Mouse (Mus musculus): ENCODE results near the gene Taf9b. TPM values are rescaled to one million over a fixed set of nuclear protein-coding genes. Genes with fewer than 3 reads are reported as not detected.

The Taf9b gene
- total RNA-seq, 2 experiments from 2014 or later = 22.5 to 24.6 TPM

Other genes with a start within 250 kb of the Taf9b start
- gene Magt1, start 209.3 kb downstream of the Taf9b start, total RNA-seq (2021) = 10 to 100 TPM; 17.2 to 17.3 TPM
- 100 to 1,000 TPM; 323 to 339 TPM for gene Cox7b, start 205.5 kb downstream of the Taf9b start, total RNA-seq (2021)
- 1 to 10 TPM; 8.4 to 8.9 TPM for gene Atp7a, start 193.9 kb downstream of the Taf9b start, total RNA-seq (2021)
- gene Tlr13, start 78.0 kb downstream of the Taf9b start, total RNA-seq (2021) = 1 to 10 TPM; 1.3 to 1.5 TPM
- 100 to 1,000 TPM; 452 to 497 TPM for gene Pgk1, start 34.1 kb downstream of the Taf9b start, total RNA-seq (2021)
- gene Fnd3c2, start 34.2 kb upstream of the Taf9b start, total RNA-seq (2021) = not detected